Mouse (Mus musculus) gastrocnemius, postnatal 36 days (tissue): ENCODE results near the gene Rab40c. TPM values are rescaled to one million over a fixed set of nuclear protein-coding genes. Genes with fewer than 3 reads are reported as not detected.

Source experiments
- DNase-seq, 2 experiments: peaks; one replicate each; pipeline ENCODE4 v3.0.0; 2022
- intact Hi-C: fragments of 180-260 bp; cut with DNase I; formaldehyde crosslinking; loops from one replicate; pipeline ENCODE4 v1.15.1; 2025
- long read RNA-seq, 2 experiments: library from polyadenylated mRNA; stranded (forward); transcript quantifications; one replicate each; pipeline ENCODE4 v2.0.0; 2021
- total RNA-seq, 2 experiments: library from RNA; stranded (reverse); gene quantifications; 2 replicates each; pipeline ENCODE4 v1.2.3; 2021

Gene Rab40c
- total RNA-seq, result 10 to 100 TPM in 1 of 2 experiments, 1 to 10 TPM in 1; 8.5 to 10.8 TPM
- long read RNA-seq, experiment 1, partial matches to known transcripts, result 0 of 7 reads
- long read RNA-seq, experiment 1, other reads (novel, unspliced or antisense), result 4 of 7 reads
- long read RNA-seq, experiment 2, partial matches to known transcripts, result 4 of 13 reads
- long read RNA-seq, experiment 2, other reads (novel, unspliced or antisense), result 5 of 13 reads

DNA sequence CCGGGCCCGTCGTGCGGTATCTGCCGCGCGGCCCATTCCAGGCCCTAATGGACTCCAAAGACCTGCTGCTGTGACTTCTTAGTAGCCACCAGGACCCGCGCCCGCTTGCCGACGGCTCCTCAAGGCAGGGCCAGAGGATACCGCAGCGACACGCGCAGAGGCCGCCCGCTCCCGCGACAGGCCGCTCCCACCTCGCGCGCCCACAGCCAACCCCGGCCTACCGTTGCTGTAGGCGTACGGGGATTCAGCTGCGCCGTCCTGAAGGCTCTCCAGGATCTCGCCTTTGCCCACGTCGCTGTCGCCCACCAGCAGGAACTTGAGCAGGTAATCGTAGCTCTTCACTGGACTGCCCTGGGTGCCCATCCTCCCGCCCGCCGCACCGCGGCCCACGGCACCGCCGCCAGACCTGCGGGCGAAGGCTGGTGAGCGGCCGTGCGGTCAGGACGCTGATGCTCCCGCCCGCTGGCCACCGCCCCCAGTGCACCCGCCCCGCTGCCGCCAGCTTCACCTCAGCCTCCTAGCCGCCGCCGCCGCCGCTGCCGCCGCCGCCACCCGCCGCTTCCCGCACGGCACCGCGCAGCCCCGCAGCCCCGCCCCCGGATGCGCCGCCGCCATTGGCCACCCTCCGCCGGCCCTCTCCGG, at the start of gene Rab40c:
Rab40c (minus strand) TSS at position 584 of the 642 bp plus-strand sequence.
- intact Hi-C loops, result no loop called here
- DNase-seq, result no peak

DNA sequence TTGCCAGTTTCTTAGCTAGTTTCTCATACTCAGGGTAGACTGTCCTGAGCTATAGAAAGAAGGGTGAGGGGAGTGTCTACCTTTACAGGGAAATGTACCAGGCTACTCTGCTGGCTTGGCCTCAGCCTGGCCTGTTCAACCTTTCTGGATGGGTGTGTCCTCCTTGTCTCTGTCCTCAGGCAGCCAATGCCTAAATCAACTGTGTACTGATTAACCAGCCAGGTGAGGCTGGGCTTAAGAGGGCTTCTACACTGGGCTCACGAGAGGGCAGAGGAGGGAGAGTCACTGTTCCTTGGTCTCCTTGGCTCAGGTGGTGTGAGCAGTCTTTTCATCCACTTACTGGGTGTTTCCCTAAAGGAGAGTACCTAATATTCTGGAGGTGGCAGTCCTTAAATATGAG, 48.6 kb upstream of the Rab40c start:
- DNase-seq, result no peak
- intact Hi-C loops, result no loop called here

DNA sequence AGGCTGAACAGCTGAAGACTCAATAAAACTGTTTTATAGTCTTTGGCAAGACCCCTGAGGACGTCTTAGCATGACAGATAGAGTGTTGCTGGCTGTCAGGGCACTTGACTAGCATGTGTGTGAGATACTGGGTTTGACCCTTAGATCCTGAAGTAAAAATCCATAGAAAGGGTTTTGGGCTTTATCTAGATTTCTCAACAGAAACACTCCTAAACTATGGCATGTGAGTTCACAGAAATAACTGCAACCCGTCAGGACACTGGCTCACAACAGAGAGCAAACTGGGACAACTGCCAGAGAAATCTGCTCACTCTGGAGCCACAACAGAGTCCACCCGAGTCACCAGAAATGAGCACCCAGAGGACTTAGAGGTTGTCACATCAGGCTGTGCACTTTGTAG, 48.1 kb upstream of the Rab40c start:
- no peak for DNase-seq
- intact Hi-C loops, result no loop called here

DNA sequence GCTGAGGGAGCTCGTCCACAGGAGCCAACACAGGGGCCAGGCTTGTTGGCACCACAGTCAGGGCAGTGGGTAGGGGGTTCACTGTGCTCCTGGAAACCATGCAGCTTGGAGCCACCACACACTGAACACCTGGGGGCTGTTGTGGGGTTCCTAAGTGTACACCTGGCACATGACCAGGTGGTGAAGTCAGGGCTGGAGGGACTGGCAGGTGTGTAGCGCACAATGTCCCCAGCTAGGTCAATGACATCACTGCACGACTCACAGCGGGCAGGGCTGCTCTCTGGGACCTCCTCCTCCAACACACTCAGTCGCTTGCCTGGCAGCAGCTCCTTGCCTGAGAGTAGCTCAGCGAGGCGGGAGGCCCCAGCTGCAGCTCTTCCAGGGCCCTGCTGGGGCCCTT, 44.7 kb upstream of the Rab40c start:
- DNase-seq, result no peak
- intact Hi-C loops, result no loop called here

DNA sequence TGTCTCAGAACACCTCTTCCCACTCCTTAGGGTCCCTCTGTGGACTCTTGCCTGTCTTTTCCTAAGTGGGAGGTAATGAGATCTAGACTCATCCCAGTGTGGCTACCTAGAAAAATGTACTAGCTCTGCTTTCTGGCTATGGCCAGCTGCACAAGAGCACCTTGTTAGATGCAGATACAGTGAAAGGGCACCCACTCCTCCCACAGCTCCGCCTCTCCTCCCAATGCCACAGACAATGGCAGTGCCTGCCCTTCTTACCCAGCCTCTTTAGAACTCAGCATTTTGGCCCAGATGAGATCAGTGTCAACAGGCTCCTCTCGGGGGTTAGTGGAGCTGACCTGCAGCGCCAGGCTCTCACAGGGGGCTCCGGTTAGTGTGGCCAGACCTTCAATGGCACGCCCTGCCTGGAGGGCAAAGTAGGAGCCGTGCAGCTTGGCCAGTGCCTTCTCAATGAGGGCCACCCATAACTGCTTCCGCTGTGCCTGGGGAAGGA, 42.9 kb upstream of the Rab40c start:
- no peak for DNase-seq
- intact Hi-C loops, result no loop called here

DNA sequence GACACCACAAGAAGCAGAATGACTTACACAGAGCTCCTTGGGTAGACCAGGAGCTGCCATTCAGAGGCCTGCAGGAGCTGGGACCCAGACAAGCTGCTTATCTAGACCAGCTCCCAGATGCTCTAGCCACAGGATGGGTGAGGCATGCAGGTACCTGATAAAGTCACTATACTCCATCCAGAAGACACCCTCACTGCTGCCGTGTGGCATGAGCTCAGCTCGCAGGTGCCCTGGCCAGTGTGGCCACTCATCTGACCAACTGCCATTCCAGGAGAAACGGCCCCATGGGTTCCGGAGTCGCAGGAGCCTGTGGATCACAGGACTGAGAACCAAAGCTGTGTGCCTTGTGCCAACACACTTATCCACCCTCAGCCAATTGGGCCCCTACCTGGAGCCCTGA, 42.0 kb upstream of the Rab40c start:
- intact Hi-C loops, result no loop called here
- DNase-seq, result no peak

DNA sequence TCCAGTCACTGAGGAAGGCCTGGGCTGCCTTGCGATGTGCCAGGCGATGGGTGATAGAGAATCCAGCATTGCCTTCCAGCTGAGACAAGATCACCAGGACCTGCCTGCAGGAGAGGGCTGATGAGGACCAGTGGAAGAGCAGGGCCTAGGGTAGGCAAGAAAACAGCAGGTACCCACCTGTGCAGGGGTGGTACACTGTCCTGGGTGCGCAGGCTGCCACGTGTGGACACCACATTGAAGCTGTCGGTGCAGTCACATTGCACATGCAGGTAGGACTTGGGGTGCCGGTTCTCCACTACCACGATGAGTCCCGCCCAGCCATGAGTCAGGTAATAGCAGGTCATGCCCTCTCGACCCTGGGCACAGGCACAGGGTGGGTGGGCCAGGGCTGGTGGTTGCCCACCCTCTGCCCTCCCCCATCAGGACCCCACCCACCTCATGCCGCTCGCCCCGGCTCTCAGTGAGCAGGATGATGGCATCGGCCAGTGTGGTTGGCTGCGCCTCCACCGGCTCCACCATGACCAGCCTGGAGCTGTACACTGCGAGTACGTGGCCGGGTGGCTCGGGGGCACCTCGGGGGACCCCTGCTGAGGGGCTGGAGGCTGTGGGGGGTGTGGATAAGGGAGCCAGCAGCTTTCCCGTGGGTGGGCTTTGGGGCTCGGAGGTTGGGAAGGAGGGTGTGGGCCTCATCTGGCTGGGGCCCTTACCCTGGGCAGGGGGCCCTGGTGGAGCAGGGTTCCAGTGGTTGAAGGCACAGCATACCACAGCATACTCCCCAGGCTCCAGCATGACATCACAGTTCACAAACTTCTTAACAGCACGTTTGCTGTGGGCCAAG, 40.3 kb upstream of the Rab40c start:
- DNase-seq, result no peak
- intact Hi-C loops, result no loop called here

DNA sequence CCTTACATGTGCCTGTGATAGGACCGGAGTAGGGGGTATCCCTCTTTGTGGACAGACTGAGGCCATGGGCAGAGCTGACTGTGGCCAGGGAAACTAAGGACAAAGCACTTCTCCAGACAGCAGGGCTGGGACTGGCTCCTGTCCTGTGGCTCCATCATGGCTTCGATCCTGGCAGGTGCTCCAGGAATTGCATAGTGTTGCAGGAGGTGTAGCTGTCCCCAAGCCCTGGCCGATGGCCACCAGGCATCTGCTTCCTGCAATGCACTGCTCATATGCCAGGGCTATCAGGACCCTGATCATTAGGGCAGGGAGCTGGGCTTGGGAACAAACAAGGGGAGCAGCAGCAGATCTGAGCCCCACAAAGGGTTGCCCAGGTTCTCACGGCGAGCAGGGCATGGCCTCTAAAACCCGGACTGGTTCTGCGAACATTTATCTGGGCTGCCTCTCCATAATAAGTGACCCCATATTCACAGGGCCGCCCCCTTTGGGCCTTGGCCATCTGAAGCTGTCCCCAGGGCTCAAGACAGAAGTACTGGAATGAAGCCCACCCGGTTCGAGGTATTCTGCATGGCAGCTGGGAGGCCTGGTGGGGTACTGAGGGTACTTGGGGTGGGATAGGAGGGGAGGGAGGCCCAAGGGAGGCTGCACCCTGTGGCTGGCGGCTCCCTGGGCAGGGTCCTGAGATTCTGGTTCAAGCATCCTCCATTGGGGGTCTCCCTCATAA, 39.4 kb upstream of the Rab40c start:
- intact Hi-C loops, result no loop called here
- no peak for DNase-seq

DNA sequence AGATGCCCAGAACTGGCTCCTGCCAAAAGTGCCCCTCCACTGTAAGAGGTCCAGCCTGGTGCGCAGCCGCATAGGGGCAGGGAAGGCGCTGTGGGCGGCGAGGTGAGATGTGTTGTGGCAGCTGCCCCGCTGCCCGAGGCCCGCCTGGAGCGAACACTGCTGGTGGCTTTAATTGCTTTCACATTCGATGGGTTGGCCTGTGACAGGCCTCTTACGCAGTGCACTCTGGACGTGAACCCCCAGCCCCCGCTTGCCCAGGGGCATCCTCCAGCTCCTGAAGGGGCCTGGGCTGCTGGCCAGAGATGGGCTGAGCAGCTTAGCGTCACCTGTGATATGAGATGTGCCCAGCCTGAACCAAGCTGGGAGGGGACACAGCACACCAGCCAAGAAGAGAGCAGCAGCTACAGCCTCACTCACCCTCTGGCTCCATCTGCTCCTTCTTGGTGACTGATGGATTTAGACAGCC, 38.1 kb upstream of the Rab40c start:
- DNase-seq, result no peak
- intact Hi-C loops, result no loop called here

DNA sequence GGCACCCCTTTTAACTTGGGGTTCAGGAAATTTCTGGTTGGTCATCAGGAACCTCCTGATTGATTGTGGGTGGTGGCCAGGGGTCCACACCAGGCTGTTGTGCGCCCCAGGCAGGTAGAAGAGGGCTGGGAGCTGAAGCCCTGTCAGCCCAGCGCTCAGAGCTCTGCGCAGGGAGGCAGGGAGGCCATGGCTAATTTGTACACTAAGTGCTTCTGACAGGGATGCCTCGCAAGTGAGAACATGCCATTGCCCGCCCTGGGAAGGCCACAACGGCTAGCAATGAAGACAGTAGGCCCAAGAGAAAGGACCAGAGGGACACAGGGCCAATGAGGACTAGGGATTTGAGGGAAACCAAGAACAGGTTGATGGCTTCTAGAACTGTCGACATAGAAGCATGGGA, 37.1 kb upstream of the Rab40c start:
- no peak for DNase-seq
- intact Hi-C loops, result no loop called here

DNA sequence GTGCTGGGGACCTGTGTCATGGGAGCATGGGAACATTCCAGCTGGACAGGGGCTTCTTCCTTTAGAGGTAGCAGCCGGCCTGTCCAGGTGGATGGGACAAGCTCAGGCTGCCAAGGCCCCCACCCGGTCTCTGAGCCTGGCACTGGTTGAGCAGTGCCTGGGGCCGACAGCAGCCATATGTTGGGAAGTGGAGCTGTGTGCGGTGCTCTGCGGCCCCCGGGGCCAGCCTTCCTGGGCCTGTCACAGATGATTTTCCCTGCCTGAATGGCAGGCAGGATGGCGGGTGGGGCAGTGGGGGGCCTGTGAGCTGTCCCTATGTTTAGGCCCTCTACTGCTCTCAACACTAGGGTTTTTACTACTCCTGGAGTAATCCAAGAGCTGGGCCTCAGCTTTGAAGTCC, 36.7 kb upstream of the Rab40c start:
- intact Hi-C loops, result no loop called here

DNA sequence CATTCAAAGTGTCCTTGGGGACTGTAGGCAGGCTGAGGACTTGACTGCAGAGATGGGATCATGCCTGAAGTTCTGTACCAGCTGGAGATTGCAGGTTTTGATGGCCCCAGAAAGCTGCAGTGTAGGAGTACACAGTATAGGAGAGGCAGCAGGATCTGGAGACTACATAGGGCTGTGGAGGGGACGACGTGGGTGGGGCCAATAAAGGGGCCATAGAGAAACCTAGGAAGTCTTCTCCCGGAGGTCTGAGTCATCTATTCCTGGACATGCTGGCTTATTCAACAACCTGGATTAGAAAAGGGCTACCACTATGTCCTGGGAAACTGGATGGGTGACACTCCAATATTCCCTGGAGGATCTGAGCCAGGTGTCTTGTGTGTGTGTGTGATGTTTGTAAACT, 36.2 kb upstream of the Rab40c start:
- intact Hi-C loops, result no loop called here
- DNase-seq, result no peak

More for the DNA sequence above, 36.7 kb upstream of the Rab40c start:
- no peak for DNase-seq

DNA sequence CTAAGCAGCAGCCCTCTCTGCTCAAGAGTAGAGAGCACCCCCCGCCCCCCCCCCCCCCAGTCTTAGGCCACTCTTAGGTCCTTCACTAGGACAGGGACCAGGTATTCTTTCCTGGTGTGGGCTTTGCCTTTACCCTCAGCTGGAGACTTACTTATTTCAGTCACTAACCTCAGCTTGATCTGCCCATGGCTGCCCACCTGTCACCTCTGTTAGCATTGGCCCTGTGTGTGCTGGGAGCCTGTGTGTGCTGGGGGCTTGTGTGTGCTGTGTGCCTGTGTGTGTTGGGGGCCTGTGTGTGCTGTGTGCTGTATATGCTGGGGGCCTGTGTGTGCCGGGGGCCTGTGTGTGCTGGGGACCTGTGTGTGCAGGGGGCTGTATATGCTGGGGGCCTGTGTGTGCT, 35.1 kb upstream of the Rab40c start:
- no peak for DNase-seq
- intact Hi-C loops, result no loop called here

DNA sequence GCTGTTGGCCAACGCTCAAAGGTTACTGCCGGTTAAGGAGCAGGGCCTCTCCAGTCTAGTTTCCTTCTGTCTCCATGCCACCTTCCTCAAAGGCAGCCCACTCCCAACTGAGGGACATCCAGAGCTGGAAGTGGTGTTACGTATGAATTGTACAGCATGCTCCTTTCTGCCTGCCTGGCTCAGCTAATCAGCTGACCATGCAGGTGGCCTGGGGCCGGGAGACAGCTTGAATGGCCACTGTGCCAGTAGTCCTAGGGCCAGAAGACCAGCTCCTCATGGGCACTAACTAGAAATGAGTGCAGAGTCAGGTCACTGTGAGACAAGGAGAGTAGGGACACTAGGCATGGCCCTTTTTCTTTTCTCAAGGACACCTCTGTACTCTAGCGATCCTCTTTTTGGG, 33.6 kb upstream of the Rab40c start:
- no peak for DNase-seq
- intact Hi-C loops, result no loop called here

DNA sequence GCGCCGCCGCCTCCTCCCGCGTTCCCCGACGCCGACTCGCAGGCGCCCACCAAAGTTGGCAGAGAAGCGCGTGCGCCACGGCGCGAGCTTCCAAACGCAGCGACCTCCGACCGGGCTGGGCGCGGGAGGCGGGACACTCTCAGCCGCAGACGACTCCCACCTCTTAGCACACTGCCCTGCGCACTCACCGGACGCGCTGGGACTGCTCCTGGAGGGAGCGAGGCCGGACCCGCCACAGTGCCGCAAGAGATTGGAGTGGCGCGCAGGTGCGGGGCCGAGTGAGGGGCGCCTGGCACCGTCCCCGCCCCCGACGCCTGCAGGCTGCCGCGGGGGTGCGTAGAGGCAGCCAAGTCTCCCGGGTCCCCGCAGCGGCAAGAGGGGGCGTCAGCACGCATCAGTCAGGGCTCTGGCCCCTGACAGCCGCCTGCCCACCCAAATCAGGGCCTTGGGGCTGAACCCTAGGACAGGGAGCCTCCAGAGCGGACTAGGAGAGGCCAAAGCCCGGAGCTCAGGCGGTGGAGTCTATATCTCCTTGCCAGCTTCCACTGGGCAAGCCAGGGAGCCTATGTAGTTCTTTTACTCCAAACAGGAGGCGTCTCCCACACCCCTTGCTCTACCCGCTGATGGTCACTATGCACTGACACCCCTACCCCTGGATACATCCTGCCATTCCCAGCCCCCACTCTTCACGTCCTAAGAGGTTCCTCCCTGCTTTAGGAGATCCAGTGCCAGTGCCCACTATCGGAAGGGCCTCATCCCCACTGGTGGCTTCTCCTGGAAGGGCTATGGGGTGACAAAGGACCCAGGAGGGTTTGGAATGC, 32.5 kb upstream of the Rab40c start, which contains the start of gene A930017K11Rik:
A930017K11Rik (minus strand) TSS at position 763 of the 821 bp plus-strand sequence.
- intact Hi-C loops, result no loop called here

DNA sequence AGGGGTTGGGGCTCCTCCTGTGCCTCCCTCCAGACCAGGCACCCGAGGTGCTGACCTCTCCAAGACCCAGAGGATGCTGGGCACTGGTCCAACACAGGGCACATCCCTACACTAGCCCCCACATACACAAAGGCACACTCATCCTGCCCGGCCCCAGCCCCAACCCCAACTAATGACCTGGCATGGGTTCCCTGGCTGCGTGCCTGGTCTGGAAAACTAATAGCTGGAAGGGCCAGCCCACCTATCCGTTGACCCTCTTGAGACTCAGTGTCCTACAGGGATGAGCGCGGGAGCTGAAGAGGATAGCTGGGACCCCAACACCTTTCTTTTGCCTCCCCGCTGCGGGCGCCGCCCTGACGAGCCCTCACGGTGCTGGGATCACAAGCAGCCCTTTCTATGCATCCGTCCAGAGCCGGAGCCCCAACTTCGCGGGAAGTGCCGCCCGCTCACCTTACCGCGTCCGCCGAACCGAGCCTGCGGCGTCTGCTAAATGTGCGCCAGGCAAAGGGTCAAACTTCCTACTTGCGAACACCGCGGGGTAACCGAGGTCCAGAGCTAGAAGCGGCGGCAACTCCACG, 31.8 kb upstream of the Rab40c start:
- intact Hi-C loops, result no loop called here
- no peak for DNase-seq

More for the DNA sequence above, 32.5 kb upstream of the Rab40c start, which contains the start of gene A930017K11Rik:
- no peak for DNase-seq

DNA sequence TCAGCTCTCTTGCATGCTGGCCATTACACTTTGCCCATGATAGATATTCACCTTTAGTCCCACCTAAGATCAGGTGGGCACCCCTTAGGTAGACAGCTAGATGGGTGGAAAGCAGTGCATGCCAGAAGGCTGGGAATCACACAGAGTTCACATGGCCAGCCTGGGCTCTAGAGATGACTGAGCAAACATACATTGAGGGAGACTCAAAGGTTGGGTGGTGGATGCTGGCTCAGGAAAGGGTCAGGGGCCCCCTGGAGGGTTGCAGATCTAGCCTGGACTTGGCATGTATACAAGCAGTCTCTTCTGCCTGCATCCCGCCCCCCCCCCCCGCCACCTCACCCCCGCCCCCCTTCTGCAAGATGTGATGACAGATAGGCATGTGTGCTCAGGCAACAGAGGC, 31.2 kb upstream of the Rab40c start:
- DNase-seq, result no peak
- intact Hi-C loops, result no loop called here

DNA sequence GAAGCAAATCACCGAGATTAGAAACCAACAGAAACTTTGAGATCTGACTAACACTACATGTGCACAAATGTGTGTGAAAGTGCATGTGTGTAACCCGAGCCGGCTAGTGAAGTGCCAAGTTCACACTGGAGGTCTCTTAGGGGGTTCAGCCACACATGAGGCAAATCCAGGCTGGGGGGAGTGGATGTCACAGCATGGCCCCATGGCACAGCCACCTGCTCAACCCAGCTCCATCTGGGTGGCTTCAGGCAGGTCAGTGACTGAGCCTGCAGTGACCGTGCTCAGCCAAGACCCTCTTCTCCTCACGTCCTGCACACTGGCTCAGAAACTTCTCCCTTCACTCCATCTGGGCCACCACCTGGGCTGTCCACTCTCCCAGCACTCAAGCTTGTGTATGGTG, 30.5 kb upstream of the Rab40c start:
- no peak for DNase-seq
- intact Hi-C loops, result no loop called here

DNA sequence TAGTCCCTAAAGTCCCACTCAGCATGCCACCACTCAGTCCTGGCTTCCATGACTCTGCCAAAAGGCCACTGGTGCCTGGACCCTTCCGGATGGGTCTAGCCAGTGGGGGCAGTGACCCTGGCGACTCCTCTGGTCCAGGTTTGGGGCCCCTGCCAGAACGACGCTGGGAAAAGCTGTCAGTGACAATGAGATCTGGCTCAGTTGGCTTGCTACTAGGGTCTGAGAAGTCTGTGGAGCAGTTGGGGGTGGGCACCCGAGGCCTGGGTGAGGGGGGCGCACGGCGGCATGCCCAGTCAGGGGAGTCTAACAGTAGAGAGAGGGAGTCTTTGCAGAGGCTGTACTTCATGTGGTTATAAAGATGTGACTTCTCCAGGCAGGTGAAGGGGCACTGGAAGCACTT, 28.5 kb upstream of the Rab40c start:
- no peak for DNase-seq
- intact Hi-C loops, result no loop called here
